Mouse (Mus musculus): Measurements from ENCODE around the gene Dnah6. TPM values are rescaled to one million over a fixed set of nuclear protein-coding genes. Genes with fewer than 3 reads are reported as not detected.

The Dnah6 gene
- polyA plus RNA-seq, 1 experiment from 2014 or later, result 0.34 TPM

GRCm38 (mm10) chr6:73014317-73015160, 206.9 kb downstream of the Dnah6 start:
- Histone ChIP-seq H3K27ac (ENCODE audit: low read depth, low read length) (no peak overlapping the region), H3K4me1 (ENCODE audit: control insufficient read depth, insufficient read depth, low read length) (peaks cover 3% of the 10 kb centered on the region; the same call in 1 of the 2 replicates), H3K9ac (ENCODE audit: low read length) (no peak overlapping the region), H3K4me3 (ENCODE audit: low read depth, low read length) (no peak overlapping the region), H3K27me3 (replicated peaks; ENCODE audit: control insufficient read depth, insufficient read depth, low read length) (no peaks in the 10 kb centered on the region), H3K36me3 (ENCODE audit: control insufficient read depth, insufficient read depth, low read length) (no peaks in the 10 kb centered on the region), H3K4me2 (ENCODE audit: low read length) (no peak overlapping the region), H3K9me3 (replicated peaks; ENCODE audit: control insufficient read depth, low read length) (no peaks in the 10 kb centered on the region)
- ATAC-seq (no peak), DNase-seq (ENCODE audit: low spot score) (peak; percentile 16)
- WGBS, result 37% methylated on average over 13 of the region's 13 CpGs

DNA sequence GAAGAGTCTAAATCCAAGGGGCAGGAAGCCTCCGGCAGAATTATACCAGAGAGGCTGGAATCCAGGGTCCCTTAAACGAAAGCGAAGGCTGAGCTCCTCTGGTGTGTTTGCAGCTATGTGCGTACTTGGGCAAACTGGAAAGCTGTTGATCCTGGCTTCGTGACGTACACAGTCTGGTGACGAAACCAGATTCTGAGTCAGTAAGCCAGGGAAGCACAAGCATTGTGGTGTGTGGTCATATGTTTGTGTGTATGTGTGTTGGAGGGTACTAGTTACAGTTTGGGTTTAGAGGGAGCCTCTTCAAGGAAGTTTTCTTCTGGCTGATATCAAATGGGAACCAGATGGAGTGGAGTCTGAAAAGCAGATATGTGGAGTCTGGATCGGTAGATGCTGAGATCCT, 208.5 kb downstream of the Dnah6 start:
- WGBS, result 92% methylated on average over 8 of the region's 8 CpGs
- Histone ChIP-seq H3K36me3 (ENCODE audit: control insufficient read depth, insufficient read depth, low read length) (no peaks in the 10 kb centered on the region), H3K4me3 (ENCODE audit: low read depth, low read length) (no peak overlapping the region), H3K27ac (ENCODE audit: low read depth, low read length) (no peak overlapping the region), H3K4me1 (ENCODE audit: control insufficient read depth, insufficient read depth, low read length) (peaks cover 3% of the 10 kb centered on the region; the same call in 1 of the 2 replicates), H3K4me2 (ENCODE audit: low read length) (no peak overlapping the region), H3K27me3 (replicated peaks; ENCODE audit: control insufficient read depth, insufficient read depth, low read length) (no peaks in the 10 kb centered on the region), H3K9ac (ENCODE audit: low read length) (no peak overlapping the region), H3K9me3 (replicated peaks; ENCODE audit: control insufficient read depth, low read length) (no peaks in the 10 kb centered on the region)
- ATAC-seq (no peak), DNase-seq (ENCODE audit: low spot score) (no peak)

DNA sequence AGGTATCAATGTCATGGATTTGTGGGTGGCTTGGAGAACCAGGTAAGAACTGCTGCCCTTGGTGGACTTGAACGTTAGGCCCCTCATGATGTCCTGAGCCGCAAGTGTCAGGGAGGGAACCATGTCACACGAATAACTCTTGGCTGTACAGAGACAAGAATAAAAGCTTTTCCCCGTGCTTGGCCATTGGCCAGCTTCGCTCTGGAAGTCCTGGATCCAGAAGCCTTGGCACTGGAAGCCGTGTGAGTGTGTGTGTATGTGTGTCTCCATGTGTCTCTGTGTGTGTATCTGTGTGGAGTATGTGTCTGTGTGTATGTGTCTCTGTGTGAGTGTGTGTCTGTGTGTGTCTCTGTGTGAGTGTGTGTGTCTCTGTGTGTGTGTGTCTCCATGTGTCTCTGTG, 209.6 kb downstream of the Dnah6 start:
- no peak overlapping the region for H3K27ac ChIP-seq (ENCODE audit: low read depth, low read length)
- no peak overlapping the region for H3K9ac ChIP-seq (ENCODE audit: low read length)
- H3K4me1 ChIP-seq (ENCODE audit: control insufficient read depth, insufficient read depth, low read length), result peaks cover 3% of the 10 kb centered on the region; the same call in 1 of the 2 replicates
- H3K4me2 ChIP-seq (ENCODE audit: low read length), result no peak overlapping the region
- ATAC-seq (no peak), DNase-seq (ENCODE audit: low spot score) (peak; percentile 53)
- H3K27me3 ChIP-seq (replicated peaks; ENCODE audit: control insufficient read depth, insufficient read depth, low read length), result no peaks in the 10 kb centered on the region
- H3K9me3 ChIP-seq (replicated peaks; ENCODE audit: control insufficient read depth, low read length), result no peaks in the 10 kb centered on the region
- no peaks in the 10 kb centered on the region for H3K36me3 ChIP-seq (ENCODE audit: control insufficient read depth, insufficient read depth, low read length)
- 59% methylated on average over 6 of the region's 6 CpGs for WGBS
- no peak overlapping the region for H3K4me3 ChIP-seq (ENCODE audit: low read depth, low read length)

DNA sequence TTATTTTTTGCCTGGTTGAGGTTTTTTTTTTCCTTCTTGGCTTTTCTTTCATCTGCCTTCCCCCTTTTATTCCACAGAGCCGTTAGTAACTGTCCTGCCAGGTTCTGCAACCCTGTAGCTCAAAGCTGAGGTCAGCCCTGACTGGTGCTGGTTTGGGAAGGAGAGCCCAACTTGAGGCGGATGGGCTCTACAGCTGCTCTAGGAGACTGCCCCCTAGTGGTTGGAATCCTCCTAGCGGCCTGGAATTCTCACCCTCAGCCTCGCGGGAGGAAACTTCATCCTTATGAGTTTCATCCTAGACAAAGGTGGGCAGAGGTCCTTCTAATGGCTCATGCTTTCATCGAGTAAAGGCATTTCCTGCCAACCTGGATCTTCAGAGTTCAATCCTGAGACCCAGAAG, 211.4 kb downstream of the Dnah6 start:
- ATAC-seq, result no peak
- 42% methylated on average over 6 of the region's 6 CpGs for WGBS

GRCm38 (mm10) chr6:73003601-73004000, 217.8 kb downstream of the Dnah6 start:
- Histone ChIP-seq H3K27me3 (replicated peaks; ENCODE audit: control insufficient read depth, insufficient read depth, low read length) (no peaks in the 10 kb centered on the region), H3K9me3 (replicated peaks; ENCODE audit: control insufficient read depth, low read length) (no peaks in the 10 kb centered on the region), H3K4me2 (ENCODE audit: low read length) (no peak overlapping the region), H3K9ac (ENCODE audit: low read length) (no peak overlapping the region), H3K4me1 (ENCODE audit: control insufficient read depth, insufficient read depth, low read length) (no peaks in the 10 kb centered on the region), H3K27ac (ENCODE audit: low read depth, low read length) (no peak overlapping the region), H3K36me3 (ENCODE audit: control insufficient read depth, insufficient read depth, low read length) (no peaks in the 10 kb centered on the region), H3K4me3 (ENCODE audit: low read depth, low read length) (no peak overlapping the region)
- WGBS, result 86% methylated on average over 5 of the region's 5 CpGs
- DNase-seq (ENCODE audit: low spot score) (no peak), ATAC-seq (no peak)

More for the DNA sequence above, 211.4 kb downstream of the Dnah6 start:
- no peak overlapping the region for H3K27ac ChIP-seq (ENCODE audit: low read depth, low read length)
- H3K36me3 ChIP-seq (ENCODE audit: control insufficient read depth, insufficient read depth, low read length), result no peaks in the 10 kb centered on the region
- H3K9ac ChIP-seq (ENCODE audit: low read length), result no peak overlapping the region
- H3K9me3 ChIP-seq (replicated peaks; ENCODE audit: control insufficient read depth, low read length), result no peaks in the 10 kb centered on the region
- no peaks in the 10 kb centered on the region for H3K27me3 ChIP-seq (replicated peaks; ENCODE audit: control insufficient read depth, insufficient read depth, low read length)
- H3K4me2 ChIP-seq (ENCODE audit: low read length), result no peak overlapping the region
- DNase-seq (ENCODE audit: low spot score), result peak; percentile 16
- no peak overlapping the region for H3K4me3 ChIP-seq (ENCODE audit: low read depth, low read length)
- H3K4me1 ChIP-seq (ENCODE audit: control insufficient read depth, insufficient read depth, low read length), result peaks cover 3% of the 10 kb centered on the region; the same call in 1 of the 2 replicates

DNA sequence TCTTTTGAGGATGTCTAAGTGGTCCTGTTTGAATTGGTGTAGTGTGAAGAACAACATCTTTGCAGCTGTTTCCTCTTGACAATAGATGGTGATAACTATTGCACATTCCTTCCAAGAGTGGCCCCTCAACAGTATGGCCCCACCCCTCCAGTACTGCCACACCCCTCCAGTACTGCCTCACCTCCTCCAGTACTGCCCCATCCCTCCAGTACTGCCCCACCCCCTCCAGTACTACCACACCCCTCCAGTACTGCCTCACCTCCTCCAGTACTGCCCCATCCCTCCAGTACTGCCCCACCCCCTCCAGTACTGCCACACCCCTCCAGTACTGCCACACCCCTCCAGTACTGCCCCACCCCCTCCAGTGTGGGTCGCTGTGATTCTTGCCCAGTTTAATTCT, 219.1 kb downstream of the Dnah6 start:
- H3K4me1 ChIP-seq (ENCODE audit: control insufficient read depth, insufficient read depth, low read length), result no peaks in the 10 kb centered on the region
- H3K27me3 ChIP-seq (replicated peaks; ENCODE audit: control insufficient read depth, insufficient read depth, low read length), result no peaks in the 10 kb centered on the region
- DNase-seq (ENCODE audit: low spot score), result no peak
- no peak overlapping the region for H3K4me3 ChIP-seq (ENCODE audit: low read depth, low read length)
- no peak for ATAC-seq
- no peaks in the 10 kb centered on the region for H3K36me3 ChIP-seq (ENCODE audit: control insufficient read depth, insufficient read depth, low read length)
- no peak overlapping the region for H3K9ac ChIP-seq (ENCODE audit: low read length)
- H3K4me2 ChIP-seq (ENCODE audit: low read length), result no peak overlapping the region
- WGBS, result 39% methylated on average over 1 of the region's 1 CpGs
- no peaks in the 10 kb centered on the region for H3K9me3 ChIP-seq (replicated peaks; ENCODE audit: control insufficient read depth, low read length)
- no peak overlapping the region for H3K27ac ChIP-seq (ENCODE audit: low read depth, low read length)

GRCm38 (mm10) chr6:72998809-72999208, 222.6 kb downstream of the Dnah6 start:
- Histone ChIP-seq H3K4me3 (ENCODE audit: low read depth, low read length) (no peak overlapping the region), H3K4me1 (ENCODE audit: control insufficient read depth, insufficient read depth, low read length) (no peaks in the 10 kb centered on the region), H3K4me2 (ENCODE audit: low read length) (no peak overlapping the region), H3K36me3 (ENCODE audit: control insufficient read depth, insufficient read depth, low read length) (no peaks in the 10 kb centered on the region), H3K9ac (ENCODE audit: low read length) (no peak overlapping the region), H3K27me3 (replicated peaks; ENCODE audit: control insufficient read depth, insufficient read depth, low read length) (no peaks in the 10 kb centered on the region), H3K27ac (ENCODE audit: low read depth, low read length) (no peak overlapping the region), H3K9me3 (replicated peaks; ENCODE audit: control insufficient read depth, low read length) (no peaks in the 10 kb centered on the region)
- ATAC-seq (no peak), DNase-seq (ENCODE audit: low spot score) (no peak)
- WGBS, result 94% methylated on average over 1 of the region's 1 CpGs

DNA sequence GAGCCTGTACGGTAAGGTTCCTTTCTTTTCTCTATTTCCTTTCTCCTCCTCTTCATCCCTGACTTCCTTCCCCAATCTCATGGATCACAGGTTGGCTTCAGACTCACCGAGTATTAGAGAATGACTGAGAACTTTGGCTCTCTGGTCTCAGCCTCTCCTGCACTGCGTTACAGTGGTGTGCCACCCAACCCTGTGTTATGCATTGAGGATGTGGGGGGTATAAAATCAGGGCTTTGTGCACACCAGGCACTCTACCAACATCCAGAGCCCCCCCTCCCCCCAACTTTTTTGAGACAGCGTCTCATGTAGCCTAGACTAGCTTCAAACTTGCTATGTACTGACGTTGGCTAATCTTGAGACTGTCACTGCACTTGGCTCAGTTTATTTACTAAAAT, 227.8 kb downstream of the Dnah6 start:
- WGBS, result 90% methylated on average over 5 of the region's 5 CpGs
- Histone ChIP-seq H3K4me3 (ENCODE audit: low read depth, low read length) (no peak overlapping the region), H3K36me3 (ENCODE audit: control insufficient read depth, insufficient read depth, low read length) (no peaks in the 10 kb centered on the region), H3K9ac (ENCODE audit: low read length) (no peak overlapping the region), H3K4me2 (ENCODE audit: low read length) (no peak overlapping the region), H3K9me3 (replicated peaks; ENCODE audit: control insufficient read depth, low read length) (no peaks in the 10 kb centered on the region), H3K27ac (ENCODE audit: low read depth, low read length) (no peak overlapping the region), H3K27me3 (replicated peaks; ENCODE audit: control insufficient read depth, insufficient read depth, low read length) (no peaks in the 10 kb centered on the region), H3K4me1 (ENCODE audit: control insufficient read depth, insufficient read depth, low read length) (peaks cover 5% of the 10 kb centered on the region)
- no peak for DNase-seq (ENCODE audit: low spot score)
- no peak for ATAC-seq

GRCm38 (mm10) chr6:72993054-72993687, 228.3 kb downstream of the Dnah6 start:
- ATAC-seq, result no peak
- Histone ChIP-seq H3K36me3 (ENCODE audit: control insufficient read depth, insufficient read depth, low read length) (no peaks in the 10 kb centered on the region), H3K27ac (ENCODE audit: low read depth, low read length) (no peak overlapping the region), H3K9ac (ENCODE audit: low read length) (no peak overlapping the region), H3K27me3 (replicated peaks; ENCODE audit: control insufficient read depth, insufficient read depth, low read length) (no peaks in the 10 kb centered on the region), H3K9me3 (replicated peaks; ENCODE audit: control insufficient read depth, low read length) (no peaks in the 10 kb centered on the region), H3K4me2 (ENCODE audit: low read length) (no peak overlapping the region), H3K4me3 (ENCODE audit: low read depth, low read length) (no peak overlapping the region), H3K4me1 (ENCODE audit: control insufficient read depth, insufficient read depth, low read length) (peaks cover 6% of the 10 kb centered on the region)
- WGBS, result 79% methylated on average over 8 of the region's 8 CpGs
- no peak for DNase-seq (ENCODE audit: low spot score)

Measured in forebrain, embryonic 14.5 days (tissue).